ENCODE assay signal across 10 mouse cellular contexts in genomic region chr16:37945031-37945796, GRCm38 (mm10). TPM values are rescaled to one million over a fixed set of nuclear protein-coding genes. Genes with fewer than 3 reads are reported as not detected.
DNase-seq lines count a peak whose midpoint lies in the region; ATAC-seq lines count a peak whose summit lies in the region.
"Had no signal": no experiment of that assay in that cellular context is flagged by ENCODE, and none has a peak within 500 bp of the region (broad histone marks: within the 10 kb centered on the region; RNA-seq: fewer than 3 reads in every experiment).

No protein-coding gene starts in this region.

- ATAC-seq in hindbrain, embryonic 13.5 days (ENCODE audit: low FRiP score), result 0 out of 2 replicates have a peak, but pooled peaks have one; percentile 29
- ATAC-seq in hindbrain, embryonic 11.5 days (ENCODE audit: low FRiP score), result no peak

- H3K36me3 ChIP-seq in hindbrain, embryonic 13.5 days, result 0 out of 2 replicates have a peak, but pooled peaks cover 3% of the 10 kb centered on the region
- no peaks in the 10 kb centered on the region for H3K36me3 ChIP-seq in hindbrain, embryonic 11.5 days (ENCODE audit: control insufficient read depth, insufficient read depth, low read length)
- no peaks in the 10 kb centered on the region for H3K36me3 ChIP-seq in heart, embryonic 10.5 days
- H3K36me3 ChIP-seq: hindbrain, embryonic 15.5 days had no signal

- DNase-seq in hindbrain, embryonic 11.5 days (ENCODE audit: low spot score), result no peak
- DNase-seq in right cerebral cortex, postnatal 10 days (ENCODE audit: low spot score in 2 of 2), result peak; percentile 74 to 77
- no peak for DNase-seq in right cerebral cortex, adult 18-20 months
- DNase-seq in layer of hippocampus, adult 9-10 months (ENCODE audit: low spot score), result peak; percentile 55
- DNase-seq in urinary bladder, postnatal 14 days (ENCODE audit: low spot score), result no peak
- DNase-seq in heart, embryonic 10.5 days (ENCODE audit: low spot score), result no peak
- DNase-seq: heart, adult 2 months; lung, adult 18-20 months had no signal

- H3K27me3 ChIP-seq in hindbrain, embryonic 13.5 days, result no peaks in the 10 kb centered on the region
- H3K27me3 ChIP-seq in hindbrain, embryonic 11.5 days (ENCODE audit: control insufficient read depth, insufficient read depth, low read length), result no peaks in the 10 kb centered on the region
- H3K27me3 ChIP-seq in heart, embryonic 10.5 days (ENCODE audit: insufficient read depth, poor library complexity, severe bottlenecking), result no peaks in the 10 kb centered on the region
- H3K27me3 ChIP-seq: hindbrain, embryonic 15.5 days had no signal

- 58% methylated on average over 8 of the region's 8 CpGs for WGBS in hindbrain, embryonic 13.5 days
- 78% methylated on average over 8 of the region's 8 CpGs for WGBS in hindbrain, embryonic 11.5 days
- 86% methylated on average over 8 of the region's 8 CpGs for WGBS in heart, embryonic 10.5 days

- H3K4me1 ChIP-seq in hindbrain, embryonic 13.5 days (replicated peaks), result peaks cover 24% of the 10 kb centered on the region
- no peaks in the 10 kb centered on the region for H3K4me1 ChIP-seq in hindbrain, embryonic 11.5 days (replicated peaks; ENCODE audit: control insufficient read depth, insufficient read depth, low read length)
- H3K4me1 ChIP-seq in heart, embryonic 10.5 days, result no peaks in the 10 kb centered on the region

- peak overlapping the region; percentile 25; the same call in 1 of the 2 replicates for H3K27ac ChIP-seq in hindbrain, embryonic 13.5 days
- H3K27ac ChIP-seq in hindbrain, embryonic 11.5 days (ENCODE audit: low read depth, low read length), result no peak overlapping the region
- H3K27ac ChIP-seq in heart, embryonic 10.5 days, result no peak overlapping the region
- H3K27ac ChIP-seq: heart, adult 2 months; hindbrain, embryonic 15.5 days had no signal

- no peak overlapping the region for H3K4me2 ChIP-seq in hindbrain, embryonic 13.5 days
- H3K4me2 ChIP-seq in hindbrain, embryonic 11.5 days (replicated peaks; ENCODE audit: low read depth, low read length), result no peak overlapping the region
- H3K4me2 ChIP-seq: hindbrain, embryonic 15.5 days had no signal

- H3K9ac ChIP-seq in hindbrain, embryonic 13.5 days, result no peak overlapping the region
- H3K9ac ChIP-seq in hindbrain, embryonic 11.5 days (ENCODE audit: low read depth, low read length), result no peak overlapping the region
- H3K9ac ChIP-seq: hindbrain, embryonic 15.5 days had no signal

- no peak overlapping the region for H3K4me3 ChIP-seq in hindbrain, embryonic 13.5 days
- no peak overlapping the region for H3K4me3 ChIP-seq in hindbrain, embryonic 11.5 days (ENCODE audit: low read depth, low read length)
- no peak overlapping the region for H3K4me3 ChIP-seq in heart, embryonic 10.5 days
- H3K4me3 ChIP-seq: heart, adult 2 months; hindbrain, embryonic 15.5 days had no signal

- H3K9me3 ChIP-seq in hindbrain, embryonic 13.5 days, result no peaks in the 10 kb centered on the region
- H3K9me3 ChIP-seq in hindbrain, embryonic 11.5 days (ENCODE audit: control insufficient read depth, low read length), result no peaks in the 10 kb centered on the region
- H3K9me3 ChIP-seq in heart, embryonic 10.5 days, result no peaks in the 10 kb centered on the region
- H3K9me3 ChIP-seq: hindbrain, embryonic 15.5 days had no signal

RNA-seq across cellular contexts. Expression of gene Gpr156, which starts 28.9 kb away (rescaled TPM):
- polyA plus RNA-seq in hindbrain, embryonic 13.5 days (2015; fragmentation: Nextera tagmentation; extraction: Ambion mirVana), result 5.0 TPM in 2 replicates
- polyA plus RNA-seq in hindbrain, embryonic 11.5 days (2014; fragmentation: Nextera tagmentation; extraction: Ambion mirVana), result 4.0 and 4.8 TPM in 2 replicates
- 0.40 and 0.67 TPM in 2 replicates for polyA plus RNA-seq in heart, embryonic 10.5 days (2016; fragmentation: Nextera tagmentation; extraction: Ambion mirVana)

Comparison
In these comparisons a context has a peak if more than half of its experiments do, and no peak if none do; other contexts are left out.
1. DNase-seq: peak in right cerebral cortex, postnatal 10 days (2 of 2) and layer of hippocampus, adult 9-10 months (single experiment); none in hindbrain, embryonic 11.5 days (single experiment), right cerebral cortex, adult 18-20 months (single experiment), urinary bladder, postnatal 14 days (single experiment) and heart, embryonic 10.5 days (single experiment).